Mouse (Mus musculus) inflammation-experienced regulatory T-cells, adult 6 months (primary cell): ENCODE measurements around the gene Bbs9. TPM values are rescaled to one million over a fixed set of nuclear protein-coding genes. Genes with fewer than 3 reads are reported as not detected.

ENCODE experiments used
- ATAC-seq: one replicate; pipeline ENCODE4 v1.8.0; 2017
- polyA plus RNA-seq, 3 experiments: library from polyadenylated mRNA; unstranded; fragments of 100-300 nt; shearing (Covaris generic); gene quantifications; one replicate each; pipeline ENCODE4 v1.2.1; 2017

The Bbs9 gene
- polyA plus RNA-seq, 3 experiments from 2014 or later = 9.0 to 16.0 (median 12.0) TPM

- no peak for ATAC-seq
These were observed 62.4 kb downstream of the Bbs9 start for GRCm38 (mm10) chr9:22537767-22538373.

- no peak for ATAC-seq
These were observed 64.0 kb downstream of the Bbs9 start for GRCm38 (mm10) chr9:22539546-22539945.

- no peak for ATAC-seq
These were observed 65.6 kb downstream of the Bbs9 start for GRCm38 (mm10) chr9:22541130-22541529.

- ATAC-seq = no peak
These were observed 68.0 kb downstream of the Bbs9 start for GRCm38 (mm10) chr9:22543467-22543866.

- ATAC-seq = no peak
These were observed 69.1 kb downstream of the Bbs9 start for GRCm38 (mm10) chr9:22544349-22545341.

- ATAC-seq = no peak
These were observed 75.8 kb downstream of the Bbs9 start for GRCm38 (mm10) chr9:22551273-22551672.

GRCm38 (mm10) chr9:22556076-22556475 lies 80.6 kb downstream of the Bbs9 start:
- no peak for ATAC-seq

- no peak for ATAC-seq
These were observed 82.0 kb downstream of the Bbs9 start for GRCm38 (mm10) chr9:22557467-22557866.

GRCm38 (mm10) chr9:22563612-22564347 lies 88.3 kb downstream of the Bbs9 start:
- no peak for ATAC-seq

GRCm38 (mm10) chr9:22567726-22568125 lies 92.2 kb downstream of the Bbs9 start:
- ATAC-seq = no peak

- no peak for ATAC-seq
These were observed 101.1 kb downstream of the Bbs9 start for GRCm38 (mm10) chr9:22576426-22577139.

GRCm38 (mm10) chr9:22578266-22578665 lies 102.8 kb downstream of the Bbs9 start:
- no peak for ATAC-seq

GRCm38 (mm10) chr9:22584221-22584620 lies 108.7 kb downstream of the Bbs9 start:
- no peak for ATAC-seq

- ATAC-seq = no peak
These were observed 117.5 kb downstream of the Bbs9 start for GRCm38 (mm10) chr9:22593032-22593431.

GRCm38 (mm10) chr9:22596650-22597049 lies 121.1 kb downstream of the Bbs9 start:
- no peak for ATAC-seq

GRCm38 (mm10) chr9:22613271-22613824 lies 137.8 kb downstream of the Bbs9 start:
- no peak for ATAC-seq

GRCm38 (mm10) chr9:22619245-22619644 lies 143.7 kb downstream of the Bbs9 start:
- no peak for ATAC-seq

- ATAC-seq = peak; percentile 71
These were observed 149.5 kb downstream of the Bbs9 start for GRCm38 (mm10) chr9:22624966-22625365.

- ATAC-seq = no peak
These were observed 150.5 kb downstream of the Bbs9 start for GRCm38 (mm10) chr9:22626014-22626413.

GRCm38 (mm10) chr9:22627912-22628311 lies 152.4 kb downstream of the Bbs9 start:
- ATAC-seq = no peak

- no peak for ATAC-seq
These were observed 157.4 kb downstream of the Bbs9 start for GRCm38 (mm10) chr9:22632800-22633485.
